Mouse (Mus musculus): ENCODE measurements around the gene Krt42. TPM values are rescaled to one million over a fixed set of nuclear protein-coding genes. Genes with fewer than 3 reads are reported as not detected.

Gene Krt42
- total RNA-seq, 2 experiments from 2014 or later, result not detected

DNA sequence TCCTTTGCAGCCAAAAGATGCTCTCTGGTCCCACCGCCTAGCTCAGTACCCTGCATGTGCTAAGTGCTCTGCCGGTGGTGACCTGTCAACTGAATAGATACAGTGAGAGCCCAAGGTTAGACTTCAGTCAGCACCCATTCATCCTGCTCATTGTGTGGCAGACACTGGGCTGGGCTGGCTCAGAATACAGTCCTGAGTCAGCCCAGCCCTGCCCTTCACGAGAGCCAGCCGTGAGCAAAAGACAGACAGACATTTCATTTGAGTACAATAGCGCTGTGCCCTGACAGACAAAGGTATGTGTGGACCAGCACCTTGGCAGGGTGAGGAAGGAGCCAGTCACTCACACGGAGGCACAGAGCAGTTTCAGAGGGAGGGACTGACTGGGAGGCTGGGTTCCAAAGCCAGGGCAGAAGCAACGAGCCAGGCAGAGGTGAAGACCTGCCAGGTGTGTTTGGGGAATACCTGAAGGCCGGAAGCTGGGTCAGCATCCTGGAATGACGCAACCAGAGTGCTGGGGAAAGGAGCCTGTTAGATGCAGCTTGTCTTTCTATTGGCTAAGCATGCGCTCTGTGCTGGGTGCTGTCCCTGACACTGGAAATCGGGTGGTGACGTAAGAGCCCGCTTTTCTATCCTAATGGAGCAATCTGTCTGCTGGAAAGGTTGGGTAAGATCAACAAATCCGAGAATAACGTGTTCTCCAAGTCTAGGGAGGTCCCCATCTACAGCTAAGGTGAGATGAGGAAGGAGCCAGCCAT lies 8.2 kb upstream of the Krt42 start:
- Histone ChIP-seq H3K27ac (no peak overlapping the region), H3K4me3 (no peak overlapping the region)
- no peak for TF ChIP-seq CTCF (IDR thresholded peaks at IDR 0.05)
- no peak for DNase-seq (ENCODE audit: extremely low spot score in 1 of 2, low spot score in 2 of 2)
- intact Hi-C loops (cut with DNase I), result no loop called here

DNA sequence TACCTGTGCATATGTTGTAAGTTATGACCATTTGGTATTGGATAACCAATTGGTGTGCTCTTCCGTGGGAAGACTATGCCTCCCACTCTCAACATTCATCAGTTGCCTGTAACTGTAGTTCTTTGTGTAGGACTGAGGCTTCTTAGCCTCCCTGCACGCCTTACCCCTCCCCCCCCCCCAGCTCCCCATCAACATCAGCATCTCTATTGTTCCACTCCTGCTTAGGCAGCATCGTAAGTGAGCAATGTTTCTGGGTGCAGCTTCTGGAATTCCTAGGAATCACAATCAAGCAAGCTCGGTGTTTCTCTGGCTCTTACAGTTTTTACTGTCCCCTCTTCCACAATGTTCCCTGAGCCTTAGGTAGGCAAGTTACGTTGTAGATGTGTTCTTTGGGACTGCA lies 5.8 kb upstream of the Krt42 start:
- Histone ChIP-seq H3K27ac (no peak overlapping the region), H3K4me3 (no peak overlapping the region)
- intact Hi-C loops (cut with DNase I), result no loop called here
- no peak for TF ChIP-seq CTCF (IDR thresholded peaks at IDR 0.05)
- DNase-seq (ENCODE audit: extremely low spot score in 1 of 2, low spot score in 2 of 2), result no peak

DNA sequence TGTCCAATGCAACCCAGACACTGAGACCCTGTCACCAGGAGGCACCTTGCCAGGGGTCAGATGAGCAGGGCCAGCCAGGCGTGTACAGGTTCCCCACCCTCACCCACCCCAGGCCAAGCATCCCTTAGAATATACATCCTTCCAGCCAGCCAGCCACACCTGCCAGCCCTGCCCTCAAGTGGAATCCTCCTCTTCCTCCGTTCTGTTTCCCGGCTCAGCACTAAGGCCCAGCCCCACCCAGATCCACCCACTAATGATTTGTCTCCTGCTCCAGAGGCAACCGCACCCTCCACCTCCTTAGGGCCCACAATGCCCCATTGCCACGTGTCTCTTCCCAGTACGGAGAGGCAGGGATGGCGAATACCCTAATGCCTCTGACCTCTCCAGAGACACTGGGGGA lies 5.0 kb upstream of the Krt42 start:
- Histone ChIP-seq H3K4me3 (no peak overlapping the region), H3K27ac (no peak overlapping the region)
- intact Hi-C loops (cut with DNase I), result no loop called here
- TF ChIP-seq CTCF (IDR thresholded peaks at IDR 0.05), result no peak
- no peak for DNase-seq (ENCODE audit: extremely low spot score in 1 of 2, low spot score in 2 of 2)

DNA sequence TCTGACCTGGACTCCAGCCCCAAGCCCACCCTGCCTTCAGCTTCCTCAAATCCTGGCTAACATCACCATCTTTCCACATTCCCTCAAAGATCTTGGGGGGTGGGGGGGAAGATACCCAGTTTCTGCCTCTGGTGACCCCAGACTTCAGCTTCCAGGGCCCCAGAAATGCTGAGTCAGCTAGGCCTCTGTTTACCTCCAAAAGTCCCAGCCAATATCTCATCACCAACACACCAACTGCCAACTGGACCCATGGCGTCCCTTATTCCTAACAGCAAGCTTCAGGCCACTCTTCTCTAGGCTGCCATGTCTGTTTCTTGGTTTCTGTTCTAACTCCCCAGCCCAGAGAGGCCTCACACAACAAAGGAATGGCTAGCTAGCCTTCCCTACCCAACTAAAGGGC lies 2.2 kb upstream of the Krt42 start:
- intact Hi-C loops (cut with DNase I), result no loop called here
- no peak for TF ChIP-seq CTCF (IDR thresholded peaks at IDR 0.05)
- H3K27ac ChIP-seq, result no peak overlapping the region
- DNase-seq (ENCODE audit: extremely low spot score in 1 of 2, low spot score in 2 of 2), result no peak
- no peak overlapping the region for H3K4me3 ChIP-seq

DNA sequence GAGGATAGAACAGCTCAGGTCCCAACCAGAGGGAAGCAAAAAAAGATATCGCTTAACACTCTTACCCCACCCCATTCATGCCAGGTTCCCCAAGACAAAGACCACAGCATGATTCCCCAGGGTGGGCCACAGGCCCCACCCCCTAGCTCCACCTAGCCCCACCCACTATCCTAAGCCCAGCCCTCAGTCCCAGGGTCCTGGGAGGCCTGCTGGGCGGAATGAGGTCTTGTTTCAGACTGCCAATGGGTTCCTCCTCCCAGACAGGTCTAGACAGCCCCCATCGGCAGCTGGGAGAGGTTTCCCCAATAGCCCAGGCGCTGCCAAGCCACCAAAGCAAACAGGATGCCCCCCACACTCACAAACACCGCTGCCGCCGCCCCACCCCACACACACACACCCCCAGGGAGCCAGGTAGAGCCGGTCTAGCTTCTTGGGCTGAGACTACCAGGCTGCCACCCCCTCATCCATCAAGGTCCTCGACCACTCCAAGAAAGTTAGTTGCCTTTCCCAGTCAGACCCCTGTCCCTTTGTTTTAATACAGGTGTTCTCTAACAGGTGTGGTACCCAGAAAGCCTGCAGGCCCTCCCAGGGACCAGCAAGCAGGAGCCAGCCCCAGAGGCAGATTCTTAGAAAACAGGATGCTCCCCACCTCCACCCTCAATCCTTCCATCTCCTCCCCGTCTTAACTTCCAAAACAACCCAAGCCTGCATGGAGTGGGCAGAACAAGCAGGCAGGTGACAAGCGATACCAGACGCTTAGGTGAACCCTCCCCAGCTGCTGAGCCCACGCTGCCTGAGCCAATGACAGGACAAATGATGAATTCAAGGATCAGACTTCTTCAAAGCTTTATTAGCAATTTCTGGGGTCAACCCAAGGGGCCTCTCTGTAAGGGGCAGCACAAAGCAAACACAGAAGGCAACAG lies 7.4 kb downstream of the Krt42 start:
- Histone ChIP-seq H3K27ac (no peak overlapping the region), H3K4me3 (no peak overlapping the region)
- intact Hi-C loops (cut with DNase I), result no loop called here
- DNase-seq (ENCODE audit: extremely low spot score in 1 of 2, low spot score in 2 of 2), result no peak
- TF ChIP-seq CTCF (IDR thresholded peaks at IDR 0.05), result no peak

DNA sequence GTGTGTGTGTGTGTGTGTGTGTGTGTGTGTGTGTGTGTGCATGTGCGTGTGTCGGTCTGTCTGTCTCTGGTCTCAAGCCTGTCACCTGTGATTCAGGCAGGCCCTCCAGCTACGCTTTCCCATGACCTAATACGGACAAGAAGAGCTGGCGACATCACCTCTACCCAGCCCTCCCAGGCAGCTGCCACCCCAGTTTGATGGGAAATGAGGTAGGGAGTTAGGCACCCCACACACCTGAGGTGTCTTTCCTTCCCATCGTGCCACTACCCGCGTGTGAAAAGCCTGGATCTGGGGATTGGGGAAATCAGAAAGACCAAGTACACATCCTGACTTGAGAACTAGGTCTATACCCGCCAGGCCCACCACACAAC lies 8.5 kb downstream of the Krt42 start:
- H3K4me3 ChIP-seq, result no peak overlapping the region
- no peak for TF ChIP-seq CTCF (IDR thresholded peaks at IDR 0.05)
- intact Hi-C loops (cut with DNase I), result no loop called here
- no peak overlapping the region for H3K27ac ChIP-seq
- DNase-seq (ENCODE audit: extremely low spot score in 1 of 2, low spot score in 2 of 2), result no peak

DNA sequence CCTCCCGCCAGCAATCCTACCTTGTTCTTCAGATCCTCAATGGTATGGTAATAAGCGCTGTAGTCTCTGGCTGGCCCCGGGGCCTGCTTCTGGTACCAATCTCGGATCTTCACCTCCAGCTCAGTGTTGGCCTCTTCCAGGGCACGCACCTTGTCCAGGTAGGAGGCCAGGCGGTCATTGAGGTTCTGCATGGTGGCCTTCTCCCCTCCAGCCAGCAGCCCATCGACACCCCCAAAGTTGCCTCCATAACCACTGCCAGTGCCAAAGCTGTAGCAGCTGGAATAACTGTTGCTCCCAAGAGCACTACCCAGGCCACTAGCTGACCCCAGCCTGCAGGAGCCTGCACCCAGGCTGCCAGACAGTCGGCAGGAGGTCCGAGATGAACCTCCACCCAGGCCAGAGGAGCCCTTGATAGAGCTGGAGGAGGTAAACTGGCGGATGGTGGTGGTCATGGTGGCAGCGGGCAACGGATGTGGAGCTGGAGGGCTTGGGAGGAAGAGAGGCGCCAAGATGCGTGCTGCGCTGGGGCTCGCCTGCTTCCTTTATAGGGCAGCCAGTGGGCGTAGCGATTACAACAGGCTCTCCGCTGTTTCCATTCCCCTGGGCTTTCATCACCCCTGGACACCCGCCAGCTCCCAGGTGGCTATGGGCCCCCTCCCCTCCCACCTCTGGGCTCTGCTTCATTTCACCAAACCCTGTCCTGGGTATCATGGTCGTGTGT lies 9.0 kb downstream of the Krt42 start, which contains the start of gene Krt17:
TSS of gene Krt17 (minus strand) at position 516 of the 721 bp plus-strand sequence.
- intact Hi-C loops (cut with DNase I), result no loop called here
- TF ChIP-seq CTCF (IDR thresholded peaks at IDR 0.05), result no peak
- Histone ChIP-seq H3K4me3 (no peak within 1 kb of the TSS), H3K27ac (no peak within 1 kb of the TSS)
- DNase-seq (ENCODE audit: extremely low spot score in 1 of 2, low spot score in 2 of 2), result peak in 1 of 2 experiments; percentile 4

DNA sequence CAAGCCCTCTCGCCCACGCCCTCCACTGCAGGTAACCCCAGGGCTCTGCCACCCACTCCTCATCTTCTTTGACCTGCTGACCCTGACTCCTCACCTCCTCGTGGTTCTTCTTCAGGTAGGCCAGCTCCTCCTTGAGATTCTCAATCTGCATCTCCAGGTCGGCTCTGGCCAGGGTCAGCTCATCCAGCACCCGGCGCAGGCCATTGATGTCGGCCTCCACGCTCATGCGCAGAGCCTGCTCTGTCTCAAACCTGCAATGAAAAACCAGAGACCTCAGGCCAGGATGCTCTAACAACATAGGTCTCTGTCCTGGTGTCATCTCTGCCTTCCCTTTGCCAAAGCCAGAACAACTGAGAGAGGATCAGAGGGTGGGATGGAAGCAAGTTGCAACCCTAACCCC lies 10.6 kb downstream of the Krt42 start:
- intact Hi-C loops (cut with DNase I), result no loop called here
- no peak for TF ChIP-seq CTCF (IDR thresholded peaks at IDR 0.05)
- no peak for DNase-seq (ENCODE audit: extremely low spot score in 1 of 2, low spot score in 2 of 2)
- H3K27ac ChIP-seq, result no peak overlapping the region
- H3K4me3 ChIP-seq, result no peak overlapping the region

DNA sequence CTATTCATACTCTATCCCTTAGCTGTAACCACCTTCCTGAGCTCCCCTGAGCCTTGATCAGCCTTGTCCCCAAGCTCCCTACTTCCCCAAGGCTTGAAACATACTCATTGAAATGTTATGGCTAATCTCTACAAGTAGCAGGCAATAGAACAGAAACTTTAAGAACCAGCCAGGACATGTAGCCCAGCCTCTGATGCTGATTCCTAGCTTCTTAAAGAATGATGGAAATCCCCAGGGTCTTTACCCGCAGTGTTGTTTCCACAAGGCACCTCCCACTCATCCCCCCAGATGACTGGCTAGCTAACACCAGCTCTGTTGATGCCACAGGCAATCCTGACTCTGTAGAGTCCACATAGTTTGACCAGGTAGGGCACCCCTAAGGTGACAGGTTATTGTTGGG lies 11.7 kb downstream of the Krt42 start:
- H3K27ac ChIP-seq, result no peak overlapping the region
- intact Hi-C loops (cut with DNase I), result no loop called here
- TF ChIP-seq CTCF (IDR thresholded peaks at IDR 0.05), result no peak
- H3K4me3 ChIP-seq, result no peak overlapping the region
- DNase-seq (ENCODE audit: extremely low spot score in 1 of 2, low spot score in 2 of 2), result no peak

DNA sequence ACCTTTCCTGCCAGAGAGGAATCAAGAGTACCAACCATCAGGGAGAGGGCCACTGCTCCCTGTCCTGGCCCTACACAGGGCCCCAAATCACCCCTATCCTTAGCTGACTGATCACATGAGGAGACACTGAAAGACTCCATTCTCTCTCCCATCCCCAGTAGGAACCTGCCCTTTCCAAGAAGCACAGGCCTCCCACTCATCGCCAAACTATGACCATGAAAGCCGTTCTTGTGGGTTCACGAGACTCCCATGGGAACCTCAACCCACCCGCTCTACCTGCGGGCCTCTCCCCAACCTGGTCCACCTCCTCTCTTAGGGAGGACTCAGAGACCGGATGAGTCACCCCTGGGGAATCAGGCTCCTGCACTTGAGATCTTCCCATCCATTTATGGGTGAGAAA lies 14.2 kb downstream of the Krt42 start:
- intact Hi-C loops (cut with DNase I), result no loop called here
- Histone ChIP-seq H3K4me3 (no peak overlapping the region), H3K27ac (no peak overlapping the region)
- TF ChIP-seq CTCF (IDR thresholded peaks at IDR 0.05), result no peak
- no peak for DNase-seq (ENCODE audit: extremely low spot score in 1 of 2, low spot score in 2 of 2)

DNA sequence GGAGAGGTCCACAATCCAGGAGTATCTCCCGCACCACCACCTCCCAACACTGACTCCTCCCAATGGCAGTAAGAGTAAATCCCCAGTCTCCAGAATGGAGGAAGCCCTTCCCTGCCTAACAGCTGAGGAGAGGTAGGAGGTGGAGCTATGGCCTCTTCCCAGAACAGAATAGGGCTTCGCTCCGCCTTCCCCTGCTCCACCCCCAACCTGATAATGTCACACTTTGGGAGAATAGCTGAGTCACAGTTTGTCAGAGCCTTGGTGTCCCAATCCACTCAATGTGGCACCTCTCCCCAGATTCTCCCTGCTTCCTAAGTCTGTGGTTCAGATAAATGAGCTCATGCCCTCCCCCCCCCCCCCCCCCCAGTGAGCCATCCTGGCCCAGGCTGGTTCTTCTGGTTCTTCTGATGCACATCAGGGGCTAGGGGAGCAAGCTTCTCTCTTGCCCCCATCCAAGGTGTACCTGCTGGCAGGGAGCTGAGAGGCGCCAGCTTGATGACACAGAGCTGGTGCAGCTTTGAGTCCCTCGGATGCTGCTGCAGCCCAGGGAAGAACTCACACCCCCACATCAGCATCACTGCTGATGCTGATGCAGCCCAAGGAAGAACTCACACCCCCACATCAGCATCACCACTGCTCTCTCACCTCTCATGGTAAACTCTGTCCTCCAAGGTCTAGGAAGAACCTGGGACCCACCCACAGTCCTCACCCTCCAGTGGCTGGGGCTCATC lies 15.1 kb downstream of the Krt42 start:
- Histone ChIP-seq H3K27ac (no peak overlapping the region), H3K4me3 (no peak overlapping the region)
- intact Hi-C loops (cut with DNase I), result no loop called here
- TF ChIP-seq CTCF (IDR thresholded peaks at IDR 0.05), result no peak
- DNase-seq (ENCODE audit: extremely low spot score in 1 of 2, low spot score in 2 of 2), result no peak
